Mouse (Mus musculus) frontal cortex, postnatal 10 days (tissue): ENCODE results near the gene Mcl1.

Experiments used
- DNase-seq, 2 experiments: peaks; one replicate each; pipeline ENCODE4 v3.0.0; 2022; ENCODE audit warnings: low spot score in 2 of 2, mixed read lengths in 1 of 2

Gene Mcl1

GRCm38 (mm10) chr3:95709044-95709443, 50.5 kb downstream of the Mcl1 start:
- DNase-seq, result no peak

- no peak for DNase-seq
These were observed 51.4 kb downstream of the Mcl1 start for GRCm38 (mm10) chr3:95709967-95710366.
